Mouse (Mus musculus) cerebellum, adult 9-10 months (tissue): ENCODE measurements around the gene Mknk2.

ENCODE experiments used
- DNase-seq: peaks from one replicate; pipeline ENCODE4 v3.0.0; 2022

Mknk2 gene

DNA sequence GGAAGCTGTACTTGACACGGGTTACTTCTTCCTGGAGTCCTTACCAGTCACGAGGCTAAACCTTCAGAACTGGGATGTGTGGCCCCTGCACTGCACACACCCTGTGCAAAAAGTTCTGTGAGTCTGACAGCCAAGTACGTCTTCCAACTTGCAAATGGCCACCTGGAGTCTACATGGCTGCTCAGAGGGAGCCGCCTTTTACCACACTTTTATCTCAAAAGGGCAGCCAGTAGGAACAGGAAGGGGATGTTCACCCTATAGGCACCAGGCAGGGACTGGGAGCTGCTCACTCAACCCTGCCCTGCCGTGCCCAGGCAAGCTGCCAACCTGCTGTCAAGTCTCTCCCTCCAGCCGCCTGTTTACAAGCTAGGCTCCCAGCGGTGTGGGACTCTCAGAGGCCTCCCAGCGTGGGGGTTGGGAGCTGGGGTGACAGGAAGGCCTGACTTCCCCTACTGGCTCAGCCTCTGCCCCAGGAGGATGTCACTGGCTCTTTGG lies at the start of gene Mknk2:
Gene Mknk2, minus strand, starts transcription at position 171 of the 495 bp plus-strand sequence.
- peak; percentile 90 for DNase-seq

DNA sequence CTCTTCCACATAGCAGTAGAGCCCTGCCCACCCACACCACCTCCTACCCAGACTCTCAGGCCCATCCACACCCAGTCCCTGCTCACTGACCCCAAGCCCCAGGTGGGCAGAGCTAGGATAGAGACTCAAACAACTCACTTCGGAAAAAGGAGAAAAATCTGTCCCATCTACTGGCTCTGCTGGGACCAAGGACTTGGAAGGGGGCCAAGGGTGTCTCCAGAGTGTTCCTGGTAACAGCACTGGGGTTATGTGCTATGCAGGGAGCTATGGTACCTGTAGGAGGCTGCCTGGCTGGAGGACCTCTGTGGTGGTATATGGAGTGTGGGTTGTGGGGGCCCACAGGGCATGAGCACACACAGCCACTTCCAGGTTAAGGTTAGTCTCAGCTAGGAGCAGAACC lies 39.4 kb upstream of the Mknk2 start:
- no peak for DNase-seq

DNA sequence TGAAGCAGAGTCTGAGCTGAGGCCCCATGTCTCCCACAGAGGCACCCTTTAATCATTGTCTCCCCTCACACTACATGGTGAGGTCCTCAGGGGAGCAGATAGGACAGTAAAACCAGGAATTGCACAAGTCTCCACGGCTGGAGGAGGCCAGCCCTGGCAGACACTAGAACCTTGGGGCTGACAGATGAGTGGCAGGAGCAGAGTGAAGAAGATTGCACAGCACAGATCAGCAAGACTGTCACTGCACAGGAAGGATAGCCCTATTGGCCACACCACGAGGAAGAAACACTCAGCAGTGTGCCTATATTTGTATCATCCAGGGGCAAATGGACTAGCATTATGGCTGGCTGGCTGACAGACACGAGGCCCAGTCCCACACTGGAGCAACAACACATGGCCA lies 32.9 kb upstream of the Mknk2 start:
- no peak for DNase-seq

DNA sequence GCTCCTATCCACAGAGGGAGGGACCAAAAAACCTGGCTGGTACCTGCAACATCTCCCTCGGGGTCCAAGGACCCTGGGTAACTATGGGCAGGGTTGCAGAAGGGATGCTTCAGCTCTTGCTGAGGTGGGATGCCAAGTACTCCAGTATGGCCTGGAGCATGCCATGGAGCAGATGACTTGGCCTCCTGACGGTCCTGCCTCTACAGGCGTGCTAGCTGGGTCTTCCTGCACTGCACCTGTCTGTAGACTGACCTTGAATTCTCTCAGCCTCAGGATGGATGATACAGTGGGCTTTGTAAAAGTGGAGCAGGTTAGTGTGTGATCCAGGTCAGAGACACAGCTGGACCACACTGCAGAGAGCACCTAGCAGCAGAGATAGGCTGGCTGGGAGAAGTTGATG lies 27.6 kb upstream of the Mknk2 start:
- DNase-seq, result no peak

DNA sequence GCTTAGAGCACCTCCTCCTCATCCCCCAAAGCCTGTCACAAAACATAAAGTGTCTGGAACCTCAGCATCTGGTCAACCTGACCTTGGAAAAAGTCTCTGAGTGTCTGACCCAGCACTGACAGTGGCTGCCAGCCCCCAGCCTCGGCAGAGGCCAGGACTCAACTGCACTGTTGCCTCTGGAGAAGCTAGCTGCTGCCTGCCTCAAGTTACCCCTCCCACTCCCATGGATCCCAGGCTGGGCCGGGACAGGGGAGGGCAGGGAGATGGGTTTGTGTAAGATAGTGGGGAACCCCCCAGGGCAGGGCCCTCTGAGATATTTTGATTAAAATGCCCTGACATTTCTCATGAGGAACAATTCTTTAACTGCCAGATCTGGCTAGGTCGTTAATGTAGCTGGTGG lies 27.1 kb upstream of the Mknk2 start:
- DNase-seq, result no peak

DNA sequence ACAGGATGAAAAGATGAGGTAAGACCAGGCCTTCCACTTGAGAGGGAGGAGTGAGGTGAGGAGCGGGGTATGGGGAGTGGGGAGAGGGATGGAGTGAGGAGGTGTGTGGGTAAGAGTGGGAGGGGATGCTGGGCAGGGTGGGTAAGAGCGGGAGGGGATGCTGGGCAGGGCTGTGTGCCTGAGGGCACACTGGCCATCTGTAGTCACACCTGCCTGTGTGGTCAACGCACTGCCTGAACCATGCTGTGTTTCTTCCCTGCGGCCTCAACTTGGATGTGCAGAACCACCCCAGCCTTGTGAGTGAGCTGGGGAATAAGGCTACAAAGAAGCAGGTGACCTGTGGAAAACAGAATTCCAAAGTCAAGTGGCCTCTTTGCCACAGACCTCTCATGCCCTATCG lies 26.5 kb upstream of the Mknk2 start:
- DNase-seq, result no peak

DNA sequence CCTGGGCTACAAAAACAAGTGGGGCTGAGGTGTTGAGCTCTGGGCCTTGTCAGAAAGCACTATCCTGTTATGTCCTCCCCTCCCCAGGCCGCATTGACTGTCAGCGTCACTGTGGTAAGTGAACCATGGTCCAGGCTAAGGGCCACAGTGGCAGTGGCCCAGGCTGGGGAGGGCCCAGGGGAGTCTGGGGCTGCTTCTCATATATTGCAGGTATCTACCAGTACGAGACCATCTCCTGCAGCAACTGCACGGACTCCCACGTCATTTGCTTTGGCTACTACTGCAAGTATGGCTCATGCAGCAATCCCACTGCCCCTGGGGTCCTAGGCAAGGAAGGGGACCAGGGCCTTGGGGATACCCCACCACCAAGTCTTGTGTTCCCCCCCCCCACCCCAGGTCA lies 25.7 kb upstream of the Mknk2 start:
- peak; percentile 71 for DNase-seq

DNA sequence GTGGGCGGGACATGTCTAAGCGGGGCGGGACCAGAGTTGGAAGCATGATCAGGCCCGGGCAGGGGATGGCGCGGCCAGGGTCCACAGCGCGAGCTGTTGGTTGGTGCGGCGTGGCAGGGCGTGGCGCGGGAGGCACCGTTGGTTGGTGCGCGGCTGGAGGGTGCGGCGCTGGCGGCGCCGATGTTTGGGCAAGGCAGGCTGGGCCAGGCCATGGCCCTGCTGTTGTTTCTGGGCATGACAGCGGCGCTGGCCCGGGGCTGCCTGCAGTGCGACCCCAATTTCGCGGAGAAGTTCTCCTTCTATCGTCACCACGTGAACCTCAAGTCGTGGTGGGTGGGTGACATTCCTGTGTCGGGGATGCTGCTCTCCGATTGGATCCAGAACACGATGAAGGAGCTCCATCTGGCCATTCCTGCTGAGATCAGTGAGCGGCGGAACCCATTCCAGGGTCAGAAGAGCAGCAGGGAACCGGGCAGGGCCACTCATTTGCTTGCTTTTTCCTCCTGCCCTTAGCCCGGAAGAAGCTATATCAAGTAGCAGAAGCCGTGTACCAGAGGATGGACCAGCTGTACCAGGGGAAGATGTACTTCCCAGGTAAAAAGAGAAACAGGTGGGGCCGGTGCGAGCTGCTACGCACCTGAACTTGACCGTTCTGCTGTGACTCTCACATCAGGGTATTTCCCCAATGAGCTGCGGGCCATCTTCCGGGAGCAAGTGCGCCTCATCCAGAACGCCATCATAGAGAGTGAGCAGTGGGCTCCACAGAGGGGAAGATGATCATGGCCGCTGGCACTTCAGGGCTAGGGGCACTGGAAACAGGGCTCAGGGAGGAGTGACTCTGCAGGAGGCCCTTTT lies 24.9 kb upstream of the Mknk2 start:
- DNase-seq, result peak; percentile 97

DNA sequence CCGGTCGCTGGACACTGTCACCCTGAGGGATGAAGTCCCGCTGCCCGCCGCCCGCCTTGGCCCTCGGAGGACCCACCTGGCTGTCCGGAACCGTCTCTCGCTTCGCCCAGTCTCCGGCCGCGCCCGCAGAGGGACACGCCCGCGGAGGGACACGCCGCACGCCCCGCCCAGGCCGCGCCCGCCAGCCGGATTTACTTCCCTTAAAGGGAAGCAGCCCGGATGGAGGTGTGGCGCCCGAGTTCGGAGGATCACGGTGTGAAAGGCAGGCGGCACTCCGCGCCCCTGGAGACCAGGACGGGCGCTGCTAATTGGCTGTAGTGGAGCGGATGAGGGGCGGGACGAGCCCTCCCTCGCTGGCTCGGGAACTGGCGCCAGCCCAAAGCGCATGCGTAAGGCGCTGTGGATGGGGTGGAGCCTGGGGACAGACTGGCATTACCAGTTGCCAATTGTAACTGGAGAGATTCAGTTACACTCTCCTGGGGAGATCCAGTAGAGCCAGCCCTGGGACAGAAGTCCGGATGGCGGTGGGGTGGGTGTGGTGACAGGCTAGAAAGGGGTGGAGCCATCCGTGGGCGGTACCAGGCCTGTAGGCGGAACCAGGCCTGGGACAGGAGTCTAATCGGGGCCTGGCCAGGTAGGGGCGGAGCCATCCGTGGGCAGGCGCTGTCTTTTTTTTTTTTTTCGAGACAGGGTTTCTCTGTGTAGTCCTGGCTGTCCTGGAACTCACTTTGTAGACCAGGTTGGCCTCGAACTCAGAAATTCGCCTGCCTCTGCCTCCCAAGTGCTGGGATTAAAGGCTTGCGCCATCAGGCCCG lies 24.0 kb upstream of the Mknk2 start, which contains the start of the genes Mob3a and Izumo4:
Gene Mob3a, minus strand, starts transcription at position 257 of the 815 bp plus-strand sequence.
Gene Izumo4, plus strand, starts transcription at position 464 of the 815 bp plus-strand sequence.
- peak; percentile 99 for DNase-seq

DNA sequence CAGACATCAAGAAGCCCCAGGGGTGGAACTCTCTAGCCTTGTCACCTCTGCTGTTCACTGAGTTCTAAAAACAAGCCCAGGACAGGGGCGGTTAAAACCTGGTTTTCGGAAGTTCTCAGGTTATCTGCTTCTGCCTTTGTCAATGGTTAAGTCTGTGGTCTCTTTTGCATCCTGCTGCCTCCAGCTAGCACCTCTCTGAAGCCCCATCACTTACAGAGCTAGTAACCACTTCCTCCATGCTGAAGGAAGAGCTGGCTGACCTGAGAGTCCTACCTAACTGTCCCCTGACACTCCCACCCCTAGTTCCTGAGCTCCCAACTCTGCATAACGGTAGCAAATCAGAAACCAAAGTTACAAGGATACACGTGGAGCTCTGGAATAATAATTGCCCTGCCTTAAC lies 22.8 kb upstream of the Mknk2 start:
- no peak for DNase-seq

DNA sequence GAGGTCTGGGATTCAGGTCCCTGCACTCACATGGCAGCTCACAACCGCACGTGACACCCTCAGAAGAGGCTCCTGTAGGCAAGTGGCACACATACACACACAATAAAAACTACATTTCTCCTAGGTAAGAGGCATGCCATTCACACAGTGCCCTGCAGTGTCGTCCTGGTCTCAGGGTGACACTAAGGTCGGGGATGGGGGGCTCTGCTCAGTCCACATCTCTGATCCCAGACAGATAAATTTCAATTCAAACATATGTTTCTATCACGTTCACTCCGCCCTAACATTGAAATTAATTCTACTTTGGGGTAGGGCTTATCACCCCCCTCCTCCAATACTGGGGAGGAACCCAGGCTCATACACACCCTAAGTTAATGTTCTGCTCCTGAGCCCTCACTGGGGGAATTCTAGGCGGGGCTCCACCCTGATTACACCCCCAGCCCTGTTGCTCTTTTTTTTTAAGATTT lies 22.2 kb upstream of the Mknk2 start:
- no peak for DNase-seq

DNA sequence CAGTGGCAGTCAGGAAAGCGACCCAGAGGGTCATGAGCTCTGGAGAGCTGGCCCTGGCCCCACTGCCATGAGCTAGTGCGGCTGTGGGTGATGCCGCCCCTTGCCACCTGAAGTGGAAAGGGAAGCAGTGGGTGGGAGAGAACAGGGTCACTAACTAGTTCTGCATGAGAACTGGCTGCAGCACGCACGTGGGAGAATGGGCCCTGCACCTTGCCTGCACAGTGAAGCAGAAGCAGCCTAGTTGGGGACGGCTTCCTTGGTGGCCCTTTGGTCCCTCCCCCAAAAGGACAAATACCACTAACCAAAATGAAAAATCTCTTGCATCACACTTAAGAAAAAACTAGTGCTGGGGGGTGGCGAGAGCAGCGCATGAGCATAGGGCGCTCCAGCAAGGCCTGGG lies 20.7 kb upstream of the Mknk2 start:
- no peak for DNase-seq

DNA sequence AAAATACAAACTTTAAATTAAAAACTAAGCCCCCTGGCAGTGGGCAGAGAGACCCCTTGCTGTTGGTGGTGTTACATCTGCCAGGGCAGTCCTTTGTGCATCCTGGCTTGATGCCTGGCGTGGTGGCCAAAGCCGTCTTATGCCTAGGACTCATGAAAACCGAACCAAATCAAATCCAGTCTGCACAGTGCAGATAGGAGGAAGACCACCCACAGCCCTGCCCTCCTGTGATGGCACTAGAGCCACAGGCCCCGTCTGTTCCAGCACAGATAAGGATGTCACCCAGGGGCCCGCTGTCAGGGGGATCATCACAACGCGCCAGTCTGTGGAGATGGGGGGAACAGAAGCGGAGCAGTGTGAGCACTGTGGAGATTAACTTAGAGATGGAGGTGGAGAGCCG lies 19.9 kb upstream of the Mknk2 start:
- DNase-seq, result no peak

DNA sequence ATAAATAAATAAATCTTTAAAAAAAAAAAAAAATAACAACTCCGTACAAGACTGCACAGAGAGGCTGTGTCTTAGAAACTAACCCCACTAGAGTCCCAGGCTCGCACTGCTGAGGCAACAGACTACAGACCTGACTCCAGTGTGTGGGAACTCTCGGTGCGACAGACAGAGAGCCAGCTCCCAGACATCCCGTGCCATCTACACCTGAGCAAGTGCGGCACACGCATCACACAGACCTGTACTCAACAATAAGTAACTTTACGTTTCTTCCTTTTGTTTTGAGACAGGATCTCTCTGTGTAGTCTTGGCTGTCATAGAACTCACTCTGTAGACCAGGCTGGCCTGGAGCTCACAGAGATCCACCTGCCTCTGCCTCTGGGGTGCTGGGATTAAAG lies 19.5 kb upstream of the Mknk2 start:
- DNase-seq, result no peak

DNA sequence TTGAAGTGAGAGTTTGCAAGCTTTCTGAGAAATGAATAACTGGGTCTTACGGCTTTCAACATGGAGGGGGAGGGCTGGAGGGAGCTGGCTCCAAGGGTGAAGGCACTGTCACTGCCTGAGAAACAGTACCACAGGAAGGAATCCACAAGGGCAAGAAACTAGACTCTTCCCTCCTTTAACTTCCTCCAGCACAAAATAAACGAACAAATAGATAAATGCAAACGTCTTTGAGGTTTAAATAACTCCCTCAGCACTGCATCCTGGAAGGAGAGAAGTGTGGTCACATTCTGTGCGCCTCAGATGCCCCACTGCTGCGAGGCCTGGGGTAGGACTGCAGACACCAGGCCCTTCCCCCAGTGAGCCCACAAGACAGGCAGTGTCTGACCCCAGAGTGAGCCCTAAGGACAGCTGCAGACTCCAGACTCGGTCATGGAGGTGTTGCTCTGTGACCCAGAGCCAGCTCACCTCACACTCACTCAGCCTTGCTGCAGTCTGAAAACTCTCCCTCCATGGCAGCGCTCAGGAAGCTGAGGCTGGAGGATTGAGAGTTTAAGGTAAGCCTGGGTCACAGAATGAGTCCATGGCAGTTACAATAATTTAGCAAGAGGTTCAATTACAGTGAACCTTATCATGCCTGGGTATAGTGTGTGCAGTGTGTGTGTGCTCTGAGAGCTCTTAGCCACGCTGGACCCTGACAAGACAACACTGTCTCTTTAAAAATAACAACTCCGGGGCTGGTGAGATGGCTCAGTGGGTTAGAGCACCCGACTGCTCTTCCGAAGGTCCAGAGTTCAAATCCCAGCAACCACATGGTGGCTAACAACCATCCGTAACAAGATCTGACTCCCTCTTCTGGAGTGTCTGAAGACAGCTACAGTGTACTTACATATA lies 18.8 kb upstream of the Mknk2 start:
- DNase-seq, result no peak

DNA sequence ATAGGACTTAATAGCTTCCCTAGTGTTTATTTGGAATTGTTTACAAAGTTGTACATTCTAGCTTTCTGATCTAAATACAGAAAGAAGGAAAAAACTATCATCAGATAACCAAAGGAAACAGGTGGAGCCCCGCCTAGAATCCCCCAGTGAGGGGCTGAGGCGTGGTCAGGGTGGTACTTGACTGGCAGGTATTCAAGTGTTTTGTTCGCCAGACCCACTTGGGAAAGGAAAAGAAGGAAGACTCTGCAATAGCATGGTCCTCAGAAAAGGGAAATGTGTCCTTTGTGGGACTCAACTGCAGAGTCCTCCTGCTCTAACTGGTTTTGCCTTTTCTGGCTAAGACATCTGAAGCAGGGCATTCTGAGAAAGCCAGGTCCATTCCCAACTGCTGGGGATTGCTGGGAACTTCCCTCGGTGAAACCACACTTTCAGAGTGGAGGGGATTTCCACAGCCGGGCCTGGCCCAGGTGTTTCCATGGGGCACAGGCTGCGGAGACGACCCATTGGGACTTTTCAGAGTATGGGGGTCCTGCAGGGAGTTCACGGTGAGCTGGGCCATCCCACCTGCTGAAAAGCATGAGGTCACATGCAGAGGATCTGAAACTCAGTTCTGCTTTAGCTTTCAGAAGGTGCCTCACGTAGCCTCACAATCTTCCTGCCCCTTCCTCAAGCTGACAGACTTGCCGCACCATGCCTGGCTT lies 18.0 kb upstream of the Mknk2 start:
- no peak for DNase-seq

DNA sequence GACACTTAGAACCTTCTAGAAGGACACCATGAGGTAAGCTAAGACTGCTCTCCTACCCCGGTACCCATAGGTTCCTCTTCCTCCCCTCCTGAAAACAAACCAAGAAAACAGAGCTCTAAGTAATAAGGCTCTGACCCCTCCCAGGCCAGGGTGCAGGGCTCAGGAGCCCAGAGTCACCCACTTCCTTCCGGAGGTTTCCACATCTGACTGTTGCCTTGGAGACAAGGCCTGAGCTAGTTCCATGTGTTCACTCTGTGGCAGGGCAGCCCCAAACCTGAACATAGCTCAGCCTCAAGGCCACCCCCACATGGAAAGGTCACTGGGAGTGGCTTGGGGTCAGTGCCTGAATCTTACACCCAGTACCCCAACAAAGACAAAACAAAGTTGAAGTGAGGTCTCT lies 17.3 kb upstream of the Mknk2 start:
- no peak for DNase-seq

DNA sequence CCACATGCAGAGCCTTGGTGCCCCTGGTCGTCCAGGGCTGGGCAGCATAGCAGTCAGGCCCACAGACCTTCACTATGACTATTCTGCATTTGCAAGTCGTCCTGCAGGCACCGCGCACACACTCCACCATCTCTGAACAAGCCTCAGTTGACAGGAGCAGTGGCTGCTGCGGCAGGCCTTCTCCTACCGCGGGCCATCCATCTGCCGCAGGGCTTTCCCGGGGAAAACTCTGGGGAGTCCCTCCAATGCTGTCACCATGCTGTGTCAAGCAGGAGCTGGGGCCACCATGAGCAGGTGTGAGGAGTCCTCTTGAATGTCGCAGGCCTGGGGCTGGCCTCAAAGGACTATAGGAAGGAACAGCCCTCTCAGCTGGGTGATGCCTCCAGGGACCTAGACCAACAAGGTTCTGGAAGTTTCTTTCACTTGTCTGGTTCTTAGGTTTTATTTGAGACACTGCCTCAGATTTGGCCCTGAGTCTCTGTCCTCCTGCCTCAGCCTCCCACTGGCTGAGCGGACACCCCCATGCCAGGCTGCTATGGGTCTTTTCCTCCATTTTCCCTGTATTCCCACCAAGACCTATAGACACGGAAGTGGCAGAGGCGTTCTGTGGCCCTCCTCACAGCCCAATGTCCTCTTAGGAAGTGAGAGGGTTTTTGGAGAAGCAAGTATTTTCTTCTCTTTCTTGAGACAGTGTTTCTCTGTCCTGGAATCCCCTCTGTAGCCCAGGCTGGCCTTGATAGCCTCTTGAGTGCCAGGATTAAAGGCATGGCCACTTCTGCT lies 16.4 kb upstream of the Mknk2 start:
- DNase-seq, result no peak

DNA sequence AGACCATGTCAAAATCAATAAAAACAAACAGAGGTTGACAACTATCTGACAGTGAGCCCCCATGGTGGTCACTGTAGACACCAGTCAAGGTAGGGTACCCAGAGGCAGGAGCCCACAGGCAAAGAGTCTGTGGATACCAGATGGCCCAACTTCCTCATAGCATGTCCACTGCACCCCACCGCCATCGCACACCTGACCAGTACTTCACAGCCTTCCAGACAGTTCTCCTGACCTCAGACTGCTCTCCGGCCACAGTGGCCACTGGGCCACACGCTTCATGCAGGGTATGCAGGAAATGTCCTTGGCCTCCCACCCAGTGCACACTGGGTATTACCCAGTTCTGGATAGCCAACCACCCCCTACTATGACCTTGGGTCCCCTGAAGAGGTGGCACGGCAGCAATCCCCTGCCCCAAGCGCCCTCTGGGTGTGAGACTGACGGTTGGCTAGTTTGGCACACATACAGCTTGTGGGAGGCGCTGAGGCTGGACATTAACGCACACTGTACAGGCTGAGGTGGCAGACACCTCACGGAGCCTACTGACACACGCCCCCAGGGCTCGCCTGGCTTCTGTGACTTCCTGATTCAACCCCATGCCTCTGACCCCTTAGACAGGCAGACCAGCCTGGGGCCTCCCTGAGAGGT lies 15.6 kb upstream of the Mknk2 start:
- DNase-seq, result no peak
